Mouse (Mus musculus) heart, adult 2 months (tissue): ENCODE measurements around the gene Slc25a36.

Experiments used
- CTCF ChIP-seq: fragments of 200-600 bp; IDR thresholded peaks from 2 replicates; pipeline ENCODE4 v1.8.1; 2022; ENCODE audit warnings: antibody characterized with exemption, mild to moderate bottlenecking, moderate library complexity
- POLR2A ChIP-seq: fragments of 200-500 bp; IDR thresholded peaks from 2 replicates; pipeline ENCODE4 v1.6.1; 2011; ENCODE audit warnings: mild to moderate bottlenecking, low read depth, low read length, control low read depth; ENCODE audit not compliant: insufficient read depth

- TF ChIP-seq POLR2A, result no peak
- TF ChIP-seq CTCF, result no peak
Measured at GRCm38 (mm10) chr9:97027361-97027760, 83.6 kb downstream of the Slc25a36 start.
